Mouse (Mus musculus): ENCODE data around the gene Uspl1. TPM values are rescaled to one million over a fixed set of nuclear protein-coding genes. Genes with fewer than 3 reads are reported as not detected.

Gene Uspl1
- polyA plus RNA-seq, 1 experiment: 8.5 TPM

- Histone ChIP-seq H3K4me3 (ENCODE audit: extremely low read depth, insufficient read depth, insufficient read length) (no peak overlapping the region), H3K4me1 (ENCODE audit: control insufficient read depth, insufficient read depth, insufficient read length) (no peaks in the 10 kb centered on the region), H3K27ac (ENCODE audit: insufficient read depth, low read length) (no peak overlapping the region), H3K27me3 (ENCODE audit: control insufficient read depth, insufficient read depth, low read length) (no peaks in the 10 kb centered on the region), H3K36me3 (ENCODE audit: control insufficient read depth, insufficient read depth, low read length) (no peaks in the 10 kb centered on the region)
- TF ChIP-seq POLR2A (IDR thresholded peaks at IDR 0.05; ENCODE audit: low read depth, low read length) (no peak), CTCF (IDR thresholded peaks at IDR 0.05; ENCODE audit: extremely low read depth, insufficient read depth, insufficient read length, insufficient replicate concordance) (no peak)
- 91% methylated on average over 12 of the region's 12 CpGs for WGBS
- DNase-seq (ENCODE audit: low read depth in 1 of 2, low spot score in 2 of 2): no peak
Measured at GRCm38 (mm10) chr5:149152774-149153155, 31.4 kb upstream of the Uspl1 start.

DNA sequence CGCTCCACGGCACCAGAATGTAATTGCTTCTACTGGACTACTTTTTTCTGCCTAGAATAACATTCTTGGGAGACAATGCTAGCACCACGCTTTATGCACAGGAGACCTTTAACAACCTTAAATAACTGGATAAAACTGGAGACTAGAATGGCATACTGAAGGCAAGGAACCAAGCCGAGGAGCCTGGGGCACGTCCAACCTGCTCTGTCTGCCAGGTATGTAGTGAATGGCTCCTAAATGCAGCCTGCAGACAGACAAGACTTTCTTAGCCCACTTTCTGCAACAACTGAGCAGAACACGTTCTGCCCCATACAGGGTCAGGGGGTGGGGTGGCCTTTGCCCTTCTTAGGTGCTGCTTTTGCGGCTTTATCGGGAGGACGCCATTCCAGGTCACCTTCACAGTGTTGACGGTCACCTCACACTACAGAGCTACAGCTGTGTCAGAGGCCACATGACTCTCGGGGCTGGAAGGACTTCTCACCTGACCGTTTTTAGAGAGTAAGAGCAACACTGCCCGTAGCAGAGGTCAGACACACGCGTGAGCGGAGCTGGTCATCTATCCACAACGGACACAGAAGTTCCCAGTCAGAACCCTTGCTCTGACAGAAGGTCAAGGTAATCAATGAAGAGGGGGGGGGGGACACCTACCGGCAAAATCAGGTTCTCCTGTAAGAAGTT, 27.1 kb upstream of the Uspl1 start:
- no peaks in the 10 kb centered on the region for H3K4me1 ChIP-seq (ENCODE audit: control insufficient read depth, insufficient read depth, insufficient read length)
- H3K27me3 ChIP-seq (ENCODE audit: control insufficient read depth, insufficient read depth, low read length): no peaks in the 10 kb centered on the region
- H3K36me3 ChIP-seq (ENCODE audit: control insufficient read depth, insufficient read depth, low read length): no peaks in the 10 kb centered on the region
- WGBS: 96% methylated on average over 18 of the region's 18 CpGs
- TF ChIP-seq CTCF (IDR thresholded peaks at IDR 0.05; ENCODE audit: extremely low read depth, insufficient read depth, insufficient read length, insufficient replicate concordance): no peak
- TF ChIP-seq POLR2A (IDR thresholded peaks at IDR 0.05; ENCODE audit: low read depth, low read length): no peak
- no peak for DNase-seq (ENCODE audit: low read depth in 1 of 2, low spot score in 2 of 2)
- H3K27ac ChIP-seq (ENCODE audit: insufficient read depth, low read length): no peak overlapping the region
- H3K4me3 ChIP-seq (ENCODE audit: extremely low read depth, insufficient read depth, insufficient read length): no peak overlapping the region

GRCm38 (mm10) chr5:149159021-149159420, 25.1 kb upstream of the Uspl1 start:
- Histone ChIP-seq H3K27me3 (ENCODE audit: control insufficient read depth, insufficient read depth, low read length) (no peaks in the 10 kb centered on the region), H3K36me3 (ENCODE audit: control insufficient read depth, insufficient read depth, low read length) (no peaks in the 10 kb centered on the region), H3K27ac (ENCODE audit: insufficient read depth, low read length) (no peak overlapping the region), H3K4me3 (ENCODE audit: extremely low read depth, insufficient read depth, insufficient read length) (no peak overlapping the region), H3K4me1 (ENCODE audit: control insufficient read depth, insufficient read depth, insufficient read length) (no peaks in the 10 kb centered on the region)
- no peak for DNase-seq (ENCODE audit: low read depth in 1 of 2, low spot score in 2 of 2)
- WGBS: 96% methylated on average over 6 of the region's 6 CpGs
- TF ChIP-seq CTCF (IDR thresholded peaks at IDR 0.05; ENCODE audit: extremely low read depth, insufficient read depth, insufficient read length, insufficient replicate concordance) (no peak), POLR2A (IDR thresholded peaks at IDR 0.05; ENCODE audit: low read depth, low read length) (no peak)

DNA sequence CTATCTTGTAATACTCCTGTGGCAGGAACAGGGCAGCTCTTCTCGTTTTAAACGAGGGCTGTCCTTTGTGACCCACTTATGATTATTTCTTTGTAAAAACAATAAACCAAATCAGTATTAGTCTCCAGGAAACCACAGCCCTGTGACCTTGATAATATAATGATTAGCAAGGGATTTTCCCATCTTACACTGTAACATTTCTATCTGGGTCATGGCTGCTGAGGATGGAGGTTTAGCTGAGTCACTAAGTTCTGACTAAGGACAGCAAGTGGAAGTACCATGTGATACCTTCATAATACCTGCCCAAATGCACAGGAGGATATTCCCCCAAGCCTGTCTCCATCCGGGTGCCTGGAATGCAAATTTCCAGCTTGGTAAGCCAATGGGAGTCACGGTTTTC, 23.7 kb upstream of the Uspl1 start:
- TF ChIP-seq CTCF (IDR thresholded peaks at IDR 0.05; ENCODE audit: extremely low read depth, insufficient read depth, insufficient read length, insufficient replicate concordance) (no peak), POLR2A (IDR thresholded peaks at IDR 0.05; ENCODE audit: low read depth, low read length) (no peak)
- 72% methylated on average over 4 of the region's 4 CpGs for WGBS

GRCm38 (mm10) chr5:149162890-149163289, 21.3 kb upstream of the Uspl1 start:
- H3K36me3 ChIP-seq (ENCODE audit: control insufficient read depth, insufficient read depth, low read length): no peaks in the 10 kb centered on the region
- TF ChIP-seq CTCF (IDR thresholded peaks at IDR 0.05; ENCODE audit: extremely low read depth, insufficient read depth, insufficient read length, insufficient replicate concordance): no peak
- no peak for TF ChIP-seq POLR2A (IDR thresholded peaks at IDR 0.05; ENCODE audit: low read depth, low read length)
- no peaks in the 10 kb centered on the region for H3K27me3 ChIP-seq (ENCODE audit: control insufficient read depth, insufficient read depth, low read length)
- H3K27ac ChIP-seq (ENCODE audit: insufficient read depth, low read length): no peak overlapping the region
- no peak overlapping the region for H3K4me3 ChIP-seq (ENCODE audit: extremely low read depth, insufficient read depth, insufficient read length)
- no peak for DNase-seq (ENCODE audit: low read depth in 1 of 2, low spot score in 2 of 2)
- 26% methylated on average over 7 of the region's 7 CpGs for WGBS
- H3K4me1 ChIP-seq (ENCODE audit: control insufficient read depth, insufficient read depth, insufficient read length): no peaks in the 10 kb centered on the region

More for the DNA sequence above, 23.7 kb upstream of the Uspl1 start:
- H3K27me3 ChIP-seq (ENCODE audit: control insufficient read depth, insufficient read depth, low read length): no peaks in the 10 kb centered on the region
- H3K4me3 ChIP-seq (ENCODE audit: extremely low read depth, insufficient read depth, insufficient read length): no peak overlapping the region
- no peak overlapping the region for H3K27ac ChIP-seq (ENCODE audit: insufficient read depth, low read length)
- H3K4me1 ChIP-seq (ENCODE audit: control insufficient read depth, insufficient read depth, insufficient read length): no peaks in the 10 kb centered on the region
- no peak for DNase-seq (ENCODE audit: low read depth in 1 of 2, low spot score in 2 of 2)
- H3K36me3 ChIP-seq (ENCODE audit: control insufficient read depth, insufficient read depth, low read length): no peaks in the 10 kb centered on the region

DNA sequence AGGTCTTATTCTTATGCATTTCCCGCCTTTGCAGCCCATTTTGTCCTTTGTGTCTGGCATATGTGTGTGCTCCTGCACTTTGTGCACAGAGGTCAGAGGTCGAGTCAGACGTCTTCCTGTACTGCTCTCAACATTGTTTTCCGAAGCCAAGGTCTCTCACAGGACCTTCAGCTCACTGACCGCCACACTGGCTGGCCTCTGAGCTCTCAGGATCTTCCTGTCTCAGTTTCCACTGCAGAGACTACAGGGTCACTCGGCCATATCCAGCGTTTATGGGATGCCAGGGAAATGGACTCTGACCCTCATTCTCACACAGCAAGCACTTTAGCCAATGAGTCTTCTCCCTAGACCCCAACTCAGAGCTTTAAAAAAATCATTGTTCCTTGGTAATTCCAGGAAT, 19.3 kb upstream of the Uspl1 start:
- 87% methylated on average over 7 of the region's 7 CpGs for WGBS
- DNase-seq (ENCODE audit: low read depth in 1 of 2, low spot score in 2 of 2): no peak
- H3K27me3 ChIP-seq (ENCODE audit: control insufficient read depth, insufficient read depth, low read length): no peaks in the 10 kb centered on the region
- TF ChIP-seq POLR2A (IDR thresholded peaks at IDR 0.05; ENCODE audit: low read depth, low read length): no peak
- no peak for TF ChIP-seq CTCF (IDR thresholded peaks at IDR 0.05; ENCODE audit: extremely low read depth, insufficient read depth, insufficient read length, insufficient replicate concordance)
- no peak overlapping the region for H3K4me3 ChIP-seq (ENCODE audit: extremely low read depth, insufficient read depth, insufficient read length)
- H3K36me3 ChIP-seq (ENCODE audit: control insufficient read depth, insufficient read depth, low read length): no peaks in the 10 kb centered on the region
- H3K27ac ChIP-seq (ENCODE audit: insufficient read depth, low read length): no peak overlapping the region
- H3K4me1 ChIP-seq (ENCODE audit: control insufficient read depth, insufficient read depth, insufficient read length): no peaks in the 10 kb centered on the region

DNA sequence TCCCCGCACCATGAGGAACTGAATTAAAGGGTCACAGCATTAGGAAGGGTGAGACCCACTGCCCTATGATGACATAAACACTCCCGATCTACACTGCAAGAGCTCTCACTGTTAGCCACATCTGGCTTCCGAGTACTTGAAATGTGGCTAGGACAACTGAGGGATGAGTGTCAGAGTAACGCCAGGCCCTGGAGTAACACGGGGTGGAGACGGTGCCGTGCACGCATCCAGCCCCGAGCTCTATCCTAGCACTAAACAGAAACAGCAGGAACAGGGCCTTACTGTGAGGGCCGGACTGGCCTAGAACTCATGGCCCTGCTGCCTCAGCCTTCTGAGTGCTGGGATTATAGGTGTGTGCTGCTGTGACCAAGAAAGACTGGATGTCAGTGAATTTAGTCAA, 18.1 kb upstream of the Uspl1 start:
- Histone ChIP-seq H3K27ac (ENCODE audit: insufficient read depth, low read length) (no peak overlapping the region), H3K27me3 (ENCODE audit: control insufficient read depth, insufficient read depth, low read length) (no peaks in the 10 kb centered on the region), H3K4me1 (ENCODE audit: control insufficient read depth, insufficient read depth, insufficient read length) (no peaks in the 10 kb centered on the region), H3K4me3 (ENCODE audit: extremely low read depth, insufficient read depth, insufficient read length) (no peak overlapping the region), H3K36me3 (ENCODE audit: control insufficient read depth, insufficient read depth, low read length) (no peaks in the 10 kb centered on the region)
- 94% methylated on average over 10 of the region's 10 CpGs for WGBS
- no peak for TF ChIP-seq CTCF (IDR thresholded peaks at IDR 0.05; ENCODE audit: extremely low read depth, insufficient read depth, insufficient read length, insufficient replicate concordance)
- TF ChIP-seq POLR2A (IDR thresholded peaks at IDR 0.05; ENCODE audit: low read depth, low read length): no peak
- no peak for DNase-seq (ENCODE audit: low read depth in 1 of 2, low spot score in 2 of 2)
